Mouse (Mus musculus) heart, adult 11 months (tissue): Measurements from ENCODE around the gene Zbed6.

ENCODE experiments used
- DNase-seq: peaks from one replicate; pipeline ENCODE4 v3.0.0; 2022

Zbed6 gene

DNA sequence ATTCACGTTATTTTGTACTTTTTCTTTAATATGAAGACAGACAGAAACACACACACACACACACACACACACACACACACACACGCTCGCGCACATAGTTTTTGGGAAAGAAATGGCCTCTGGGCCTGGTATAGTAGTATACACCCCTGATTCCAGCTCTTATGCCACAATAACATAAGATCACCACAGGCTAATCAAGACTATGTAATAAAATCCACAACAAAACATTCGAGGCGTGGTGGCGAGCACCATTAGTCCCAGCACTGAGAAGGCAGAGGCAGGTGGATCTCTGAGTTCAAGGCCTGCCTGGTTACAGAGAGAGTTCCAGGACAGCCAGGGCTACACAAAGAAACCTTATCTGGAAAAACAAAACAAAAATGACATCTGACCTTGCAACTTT lies 2.3 kb upstream of the Zbed6 start:
- DNase-seq, result peak; percentile 73

DNA sequence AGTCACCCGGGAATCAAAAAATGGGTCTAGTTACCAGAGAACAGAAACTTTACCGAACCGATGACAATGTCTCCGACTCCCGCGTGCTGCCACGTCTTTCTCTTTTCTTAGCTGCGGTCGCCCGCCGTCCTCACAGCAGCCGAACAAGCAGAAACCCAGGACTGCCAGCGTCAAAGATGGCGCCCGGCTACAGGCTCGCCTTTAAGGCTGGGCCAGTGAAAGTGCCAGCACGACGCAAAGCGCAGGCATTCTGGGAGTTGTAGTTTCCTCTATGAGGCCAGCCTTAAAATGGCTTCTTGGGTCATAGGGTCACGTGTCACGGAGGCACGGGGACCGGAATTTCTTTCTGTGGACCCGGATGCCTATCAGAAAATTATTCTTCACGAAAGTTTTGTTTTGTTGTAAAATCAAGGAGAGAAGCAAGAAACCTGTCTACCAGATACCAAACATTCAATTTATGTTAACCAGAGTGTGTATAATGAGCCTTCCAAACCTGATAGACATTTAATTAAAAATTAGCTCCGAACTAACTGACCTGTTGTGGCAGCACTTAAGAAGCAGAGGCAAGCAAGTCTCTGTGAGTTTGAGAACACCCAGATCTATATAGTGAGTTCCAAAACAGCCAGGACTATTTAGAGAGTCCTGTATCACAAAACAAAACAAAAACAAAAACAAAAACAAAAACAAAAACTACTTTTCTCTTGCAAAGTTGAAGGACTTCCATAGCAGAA lies 683 bp upstream of the Zbed6 start, which contains the start of gene Gm38394:
TSS of gene Gm38394 (minus strand) at position 116 of the 731 bp plus-strand sequence.
- peak; percentile 100 for DNase-seq

DNA sequence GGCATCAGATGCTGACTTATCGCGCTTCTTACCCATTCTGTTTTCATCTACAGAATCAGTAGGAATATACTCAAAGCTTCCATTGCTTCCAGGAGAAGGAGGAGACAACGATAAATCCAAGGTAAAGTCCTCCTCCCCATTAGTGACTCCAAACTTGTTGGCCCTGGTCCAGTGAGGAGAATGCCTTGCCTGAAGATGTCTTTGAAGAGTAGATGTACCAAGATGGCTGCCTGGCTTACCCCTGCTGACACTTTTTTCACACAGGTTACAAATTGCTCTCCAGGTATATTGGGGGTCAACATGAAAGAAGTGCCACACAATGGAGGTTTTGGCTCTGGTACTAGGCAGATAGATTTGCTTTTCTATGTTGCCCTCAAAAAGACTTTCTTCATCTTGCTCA lies 1.8 kb downstream of the Zbed6 start:
- DNase-seq, result peak; percentile 91

DNA sequence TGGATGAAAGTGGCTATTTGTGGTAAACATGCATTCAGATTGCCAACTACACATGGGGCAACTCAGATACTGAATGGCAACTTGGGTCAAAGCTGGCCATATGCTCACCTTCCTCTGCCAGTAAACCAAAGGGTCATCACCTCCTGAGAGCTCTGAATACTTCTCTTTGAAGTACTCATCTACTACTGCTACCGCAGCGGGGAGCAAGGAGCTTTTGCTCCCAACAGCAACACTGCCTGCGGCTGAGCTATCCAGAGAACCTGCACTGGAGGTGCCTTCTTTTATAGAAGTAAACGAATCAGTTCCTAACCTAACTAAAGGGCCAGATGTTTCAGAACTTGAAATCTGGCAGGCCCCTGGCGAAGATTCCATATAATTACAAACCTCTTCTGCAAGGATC lies 3.9 kb downstream of the Zbed6 start:
- peak; percentile 84 for DNase-seq

- peak; percentile 9 for DNase-seq
Measured at GRCm38 (mm10) chr1:133653033-133653432, 7.7 kb downstream of the Zbed6 start.

DNA sequence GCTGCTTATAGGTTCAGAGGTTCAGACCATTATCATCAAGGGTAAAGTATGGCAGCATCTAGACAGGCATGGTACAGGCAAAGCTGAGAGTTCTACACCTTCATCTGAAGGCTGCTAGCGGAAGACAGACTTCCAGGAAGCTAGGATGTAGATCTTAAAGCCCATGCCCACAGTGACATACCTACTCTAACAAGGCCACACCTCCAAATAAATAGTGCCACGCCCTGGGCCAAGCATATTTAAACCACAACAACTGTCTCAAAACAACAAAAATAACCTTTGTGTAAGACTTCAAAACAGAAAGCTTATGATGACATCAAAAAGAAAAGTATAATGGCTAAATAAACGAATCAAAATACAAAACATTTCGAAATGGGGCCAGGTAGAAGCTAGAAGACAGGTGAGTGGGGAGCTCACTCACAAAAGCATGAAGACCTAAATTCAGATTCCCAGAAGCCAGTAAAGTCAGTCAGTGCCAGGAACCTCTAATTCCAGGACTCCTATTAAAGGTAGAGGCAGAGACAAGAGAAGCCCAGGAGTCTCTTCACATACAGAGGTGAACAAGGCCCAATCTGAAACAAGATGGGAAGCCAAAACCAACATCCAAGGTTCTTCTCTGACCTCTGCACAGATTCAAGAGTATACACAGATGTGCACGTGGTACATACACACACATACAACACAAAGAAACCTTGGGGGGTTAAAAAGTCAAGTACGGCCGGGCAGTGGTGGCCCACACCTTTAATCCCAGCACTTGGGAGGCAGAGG lies 10.2 kb downstream of the Zbed6 start:
- DNase-seq, result peak; percentile 71

GRCm38 (mm10) chr1:133645652-133646051 lies 15.0 kb downstream of the Zbed6 start:
- DNase-seq, result no peak

GRCm38 (mm10) chr1:133641163-133641562 lies 19.5 kb downstream of the Zbed6 start:
- peak; percentile 61 for DNase-seq

GRCm38 (mm10) chr1:133638517-133638916 lies 22.2 kb downstream of the Zbed6 start:
- peak; percentile 16 for DNase-seq

- peak; percentile 39 for DNase-seq
Measured at GRCm38 (mm10) chr1:133632168-133632567, 28.5 kb downstream of the Zbed6 start.

- DNase-seq, result no peak
Measured at GRCm38 (mm10) chr1:133625052-133625451, 35.6 kb downstream of the Zbed6 start.

DNA sequence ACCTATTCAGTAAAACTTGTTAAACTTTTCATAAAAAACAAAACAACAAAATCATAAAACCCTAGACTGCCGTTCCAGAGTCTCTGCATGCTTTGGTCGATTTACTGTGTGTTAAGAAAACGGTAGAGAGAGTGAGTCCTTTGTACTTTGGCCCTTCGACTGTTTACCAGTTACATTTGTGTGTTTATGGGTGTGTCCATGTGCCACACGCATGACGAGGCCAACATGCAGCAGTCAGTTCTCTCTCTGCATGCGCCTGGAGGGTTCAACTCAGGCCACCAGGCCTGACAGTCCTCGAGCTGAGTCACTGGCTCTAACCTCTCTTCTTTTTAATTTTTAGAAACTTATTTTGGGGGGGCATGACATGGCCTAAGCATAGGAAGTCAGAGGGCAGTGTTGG lies 42.4 kb downstream of the Zbed6 start:
- DNase-seq, result peak; percentile 81

DNA sequence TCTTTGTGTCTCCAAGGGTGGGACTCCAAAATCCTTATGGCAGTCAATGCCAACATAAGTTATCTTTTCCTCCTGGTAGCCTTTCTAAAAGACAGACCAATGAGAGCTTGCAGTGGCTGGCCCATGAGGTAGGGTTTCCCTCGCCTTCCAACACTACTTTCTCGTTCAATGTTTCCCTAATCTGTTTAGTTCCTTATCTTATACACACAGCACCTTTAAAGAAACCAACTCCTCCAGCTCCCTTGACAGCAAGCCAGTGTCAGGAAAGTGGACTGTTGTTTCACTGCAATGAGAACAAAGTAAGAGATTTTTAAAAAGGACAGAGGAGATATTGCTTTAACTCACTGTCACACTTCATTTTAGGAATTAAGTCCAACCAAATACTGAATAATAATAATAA lies 42.8 kb downstream of the Zbed6 start:
- DNase-seq, result peak; percentile 18

DNA sequence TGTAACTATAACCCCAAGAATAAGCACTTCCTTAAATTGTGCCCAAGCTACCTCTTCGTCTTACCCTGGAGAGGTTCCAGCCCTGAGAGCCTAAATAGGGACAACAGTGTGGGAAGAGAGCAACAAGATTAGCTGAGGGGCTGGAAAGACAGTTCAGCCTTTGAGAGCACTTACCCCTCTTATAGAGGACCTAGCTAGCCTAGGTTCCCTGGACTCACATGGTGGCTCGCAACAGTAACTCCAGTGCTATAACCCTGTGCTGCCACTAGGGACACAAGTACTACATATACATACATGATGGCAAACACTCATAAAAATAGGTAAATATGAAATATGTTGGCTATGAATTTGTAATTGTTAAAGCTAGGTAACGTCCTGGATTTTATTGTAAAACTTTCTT lies 46.9 kb downstream of the Zbed6 start:
- DNase-seq, result peak; percentile 53

DNA sequence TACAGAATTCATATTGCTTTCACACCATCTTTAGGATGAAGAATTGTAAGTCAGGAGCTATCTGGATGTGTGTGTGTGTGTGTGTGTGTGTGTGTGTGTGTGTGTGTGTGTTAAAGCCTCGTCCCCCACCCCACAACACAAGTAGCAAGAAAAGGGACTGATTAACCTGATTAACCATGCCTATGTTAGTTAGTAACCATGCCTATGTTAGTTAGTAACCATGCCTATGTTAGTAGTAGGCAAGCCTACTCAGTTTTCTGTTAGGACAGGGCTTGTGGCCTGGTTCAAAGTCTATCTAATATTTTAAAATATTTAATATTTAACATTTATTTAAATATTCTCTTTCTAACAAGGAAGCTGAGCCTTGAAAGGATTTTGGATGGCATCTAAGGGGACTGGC lies 49.2 kb downstream of the Zbed6 start:
- peak; percentile 73 for DNase-seq

DNA sequence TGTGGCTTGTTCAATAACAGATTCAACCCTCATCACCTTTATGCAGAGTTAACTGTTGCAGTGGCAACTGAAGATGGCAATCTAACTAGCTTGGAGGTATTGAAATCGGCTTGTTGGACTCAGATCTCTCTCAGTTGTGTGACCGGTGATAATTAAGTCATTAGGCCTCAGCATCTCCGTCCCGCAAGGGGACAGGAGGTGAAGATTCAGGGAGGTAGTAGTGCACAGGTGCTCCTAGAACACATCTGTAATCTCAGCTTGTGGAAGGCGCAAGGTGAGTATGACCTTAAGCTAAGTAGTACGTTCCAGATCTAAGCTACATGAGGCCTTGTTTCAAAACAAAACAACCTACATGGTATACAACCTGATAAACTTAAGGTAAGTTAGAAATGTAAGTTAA lies 50.1 kb downstream of the Zbed6 start:
- DNase-seq, result peak; percentile 91

DNA sequence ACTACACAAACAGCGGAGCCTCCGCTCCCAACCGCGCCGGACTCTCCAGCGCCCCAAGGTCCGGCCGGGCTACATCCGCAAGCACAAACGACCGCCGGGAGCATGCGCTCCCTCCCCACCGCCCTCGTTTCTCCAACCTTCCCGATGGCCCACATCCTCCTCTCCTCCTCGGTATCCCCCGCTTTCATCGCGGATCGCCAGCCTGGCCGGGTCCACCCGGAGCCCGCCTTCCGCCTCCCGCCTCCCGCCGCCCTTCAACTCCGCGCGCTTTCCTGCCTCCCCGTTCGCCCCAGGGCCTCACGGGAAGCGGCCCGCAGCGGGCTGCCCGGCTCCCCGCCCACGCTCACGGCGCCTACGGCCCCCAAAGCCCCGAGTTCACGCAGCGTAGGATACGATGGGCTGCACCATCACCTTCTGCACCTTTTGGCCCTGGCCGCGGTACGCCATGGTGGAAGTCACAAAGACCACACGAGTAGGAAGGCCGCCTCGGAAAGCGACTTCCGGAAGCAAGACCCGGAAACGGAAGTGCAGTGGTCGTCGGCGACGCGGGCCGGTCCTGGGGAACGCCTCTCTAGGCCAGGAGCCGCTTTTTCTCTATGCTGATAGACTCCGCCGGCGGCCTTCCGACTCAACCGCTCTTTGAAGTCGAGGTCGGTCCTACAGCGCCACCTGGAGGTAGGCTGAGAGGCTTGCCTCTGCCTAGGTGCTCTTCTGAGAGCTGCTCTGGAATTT lies 50.7 kb downstream of the Zbed6 start, which contains the start of gene Snrpe:
TSS of gene Snrpe (minus strand) at position 521 of the 732 bp plus-strand sequence.
- peak; percentile 99 for DNase-seq
